8 mouse cellular contexts compared by ENCODE assay signal in genomic region chr3:103278561-103279181, GRCm38 (mm10). TPM values are rescaled to one million over a fixed set of nuclear protein-coding genes. Genes with fewer than 3 reads are reported as not detected.
A peak's percentile ranks its signal among the peaks of the same experiment; 100 is the strongest.
DNase-seq lines count a peak whose midpoint lies in the region; ATAC-seq and TF ChIP-seq lines count a peak whose summit lies in the region.

No protein-coding gene starts in this region.

- TF ChIP-seq CTCF in lung, embryonic 14.5 days (IDR thresholded peaks at IDR 0.05; ENCODE audit: low read depth) = no peak

- 4% methylated on average over 11 of the region's 11 CpGs for WGBS in lung, embryonic 14.5 days
- 4% methylated on average over 11 of the region's 11 CpGs for WGBS in embryonic facial prominence, embryonic 15.5 days
- WGBS in hindbrain, embryonic 11.5 days = 12% methylated on average over 11 of the region's 11 CpGs
- 4% methylated on average over 11 of the region's 11 CpGs for WGBS in limb, embryonic 14.5 days
- WGBS in neural tube, embryonic 12.5 days = 14% methylated on average over 11 of the region's 11 CpGs

- no peaks in the 10 kb centered on the region for H3K27me3 ChIP-seq in lung, embryonic 14.5 days (ENCODE audit: insufficient read depth, low read length)
- no peaks in the 10 kb centered on the region for H3K27me3 ChIP-seq in embryonic facial prominence, embryonic 15.5 days
- no peaks in the 10 kb centered on the region for H3K27me3 ChIP-seq in hindbrain, embryonic 11.5 days (ENCODE audit: control insufficient read depth, insufficient read depth, low read length)
- H3K27me3 ChIP-seq in limb, embryonic 14.5 days (ENCODE audit: control insufficient read depth, insufficient read depth, low read length) = no peaks in the 10 kb centered on the region
- H3K27me3 ChIP-seq in neural tube, embryonic 12.5 days (replicated peaks) = no peaks in the 10 kb centered on the region

- DNase-seq in lung, embryonic 14.5 days = peak; percentile 54
- no peak for DNase-seq in lung, postnatal 4 days
- peak; percentile 38 for DNase-seq in hindbrain, embryonic 11.5 days (ENCODE audit: low spot score)
- peak; percentile 30 for DNase-seq in limb, embryonic 14.5 days (ENCODE audit: low spot score)

- H3K9me3 ChIP-seq in lung, embryonic 14.5 days (ENCODE audit: low read depth, low read length) = no peaks in the 10 kb centered on the region
- no peaks in the 10 kb centered on the region for H3K9me3 ChIP-seq in embryonic facial prominence, embryonic 15.5 days (replicated peaks)
- H3K9me3 ChIP-seq in hindbrain, embryonic 11.5 days (ENCODE audit: control insufficient read depth, low read length) = no peaks in the 10 kb centered on the region
- H3K9me3 ChIP-seq in limb, embryonic 14.5 days (ENCODE audit: control insufficient read depth, low read length) = no peaks in the 10 kb centered on the region
- no peaks in the 10 kb centered on the region for H3K9me3 ChIP-seq in neural tube, embryonic 12.5 days

- peak overlapping the region; percentile 98 for H3K4me3 ChIP-seq in lung, embryonic 14.5 days (ENCODE audit: low read depth, low read length)
- peak overlapping the region; percentile 99 for H3K4me3 ChIP-seq in embryonic facial prominence, embryonic 15.5 days (replicated peaks)
- H3K4me3 ChIP-seq in hindbrain, embryonic 11.5 days (ENCODE audit: low read depth, low read length) = peak overlapping the region; percentile 98
- peak overlapping the region; percentile 100 for H3K4me3 ChIP-seq in limb, embryonic 14.5 days (replicated peaks; ENCODE audit: low read length)
- peak overlapping the region; percentile 99 for H3K4me3 ChIP-seq in neural tube, embryonic 12.5 days

- no peak for TF ChIP-seq POLR2A in limb, embryonic 14.5 days (IDR thresholded peaks at IDR 0.05; ENCODE audit: borderline replicate concordance, extremely low read depth, insufficient read depth, insufficient read length)

- no peak for ATAC-seq in lung, embryonic 14.5 days (ENCODE audit: insufficient read depth)
- peak; percentile 78 for ATAC-seq in activated CD4-positive, CD25-positive, alpha-beta regulatory T cell, adult 4 months
- no peak for ATAC-seq in embryonic facial prominence, embryonic 15.5 days (ENCODE audit: insufficient number of reproducible peaks, low FRiP score, low TSS enrichment, low read depth)
- ATAC-seq in hindbrain, embryonic 11.5 days (ENCODE audit: low FRiP score) = 0 out of 2 replicates have a peak, but pooled peaks have one; percentile 1
- no peak for ATAC-seq in limb, embryonic 14.5 days (ENCODE audit: low FRiP score, low read depth)
- ATAC-seq in neural tube, embryonic 12.5 days (ENCODE audit: low FRiP score, low read depth) = no peak
- no peak; the same call in 1 of the 2 replicates for ATAC-seq in granulocyte monocyte progenitor cell, adult 5-6 weeks (replicated peaks; ENCODE audit: poor library complexity, severe bottlenecking)

- peak overlapping the region; percentile 98 for H3K9ac ChIP-seq in lung, embryonic 14.5 days
- peak overlapping the region; percentile 46 for H3K9ac ChIP-seq in embryonic facial prominence, embryonic 15.5 days
- H3K9ac ChIP-seq in hindbrain, embryonic 11.5 days (ENCODE audit: low read depth, low read length) = peak overlapping the region; percentile 99
- peak overlapping the region; percentile 97 for H3K9ac ChIP-seq in limb, embryonic 14.5 days (ENCODE audit: low read depth, low read length, severe bottlenecking)
- peak overlapping the region; percentile 99 for H3K9ac ChIP-seq in neural tube, embryonic 12.5 days

- peak overlapping the region; percentile 93 for H3K4me2 ChIP-seq in lung, embryonic 14.5 days
- H3K4me2 ChIP-seq in embryonic facial prominence, embryonic 15.5 days (replicated peaks) = peak overlapping the region; percentile 76
- peak overlapping the region; percentile 78 for H3K4me2 ChIP-seq in hindbrain, embryonic 11.5 days (replicated peaks; ENCODE audit: low read depth, low read length)
- peak overlapping the region; percentile 84 for H3K4me2 ChIP-seq in limb, embryonic 14.5 days (replicated peaks; ENCODE audit: low read depth, low read length, severe bottlenecking)
- H3K4me2 ChIP-seq in neural tube, embryonic 12.5 days (replicated peaks) = peak overlapping the region; percentile 92

- H3K27ac ChIP-seq in lung, embryonic 14.5 days (ENCODE audit: low read depth) = peak overlapping the region; percentile 93
- peak overlapping the region; percentile 95 for H3K27ac ChIP-seq in embryonic facial prominence, embryonic 15.5 days (replicated peaks)
- peak overlapping the region; percentile 94; the same call in 1 of the 2 replicates for H3K27ac ChIP-seq in hindbrain, embryonic 11.5 days (ENCODE audit: low read depth, low read length)
- peak overlapping the region; percentile 96 for H3K27ac ChIP-seq in limb, embryonic 14.5 days (replicated peaks; ENCODE audit: low read depth, low read length)
- no peak overlapping the region for H3K27ac ChIP-seq in neural tube, embryonic 12.5 days

- peaks cover 8% of the 10 kb centered on the region; the same call in 1 of the 2 replicates for H3K4me1 ChIP-seq in lung, embryonic 14.5 days (ENCODE audit: insufficient read depth)
- H3K4me1 ChIP-seq in embryonic facial prominence, embryonic 15.5 days = peaks cover 13% of the 10 kb centered on the region
- peaks cover 2% of the 10 kb centered on the region; the same call in 1 of the 2 replicates for H3K4me1 ChIP-seq in hindbrain, embryonic 11.5 days (replicated peaks; ENCODE audit: control insufficient read depth, insufficient read depth, low read length)
- peaks cover 9% of the 10 kb centered on the region for H3K4me1 ChIP-seq in limb, embryonic 14.5 days (ENCODE audit: control insufficient read depth, insufficient read depth, low read length)
- peaks cover 15% of the 10 kb centered on the region for H3K4me1 ChIP-seq in neural tube, embryonic 12.5 days

- H3K36me3 ChIP-seq in lung, embryonic 14.5 days (ENCODE audit: insufficient read depth) = peaks cover 9% of the 10 kb centered on the region
- 0 out of 2 replicates have a peak, but pooled peaks cover 3% of the 10 kb centered on the region for H3K36me3 ChIP-seq in embryonic facial prominence, embryonic 15.5 days
- H3K36me3 ChIP-seq in hindbrain, embryonic 11.5 days (ENCODE audit: control insufficient read depth, insufficient read depth, low read length) = no peaks in the 10 kb centered on the region
- H3K36me3 ChIP-seq in limb, embryonic 14.5 days (ENCODE audit: control insufficient read depth, insufficient read depth, low read length) = peaks cover 7% of the 10 kb centered on the region; the same call in 1 of the 2 replicates
- H3K36me3 ChIP-seq in neural tube, embryonic 12.5 days = peaks cover 7% of the 10 kb centered on the region; the same call in 1 of the 2 replicates

RNA-seq across cellular contexts. Expression of gene Trim33, which starts 0.4 kb away (rescaled TPM):
- polyA plus RNA-seq in lung, embryonic 14.5 days (2014; fragmentation: Nextera tagmentation; extraction: Ambion mirVana) = 28.9 and 30.0 TPM in 2 replicates
- polyA plus RNA-seq in activated CD4-positive, CD25-positive, alpha-beta regulatory T cell, adult 4 months (2017; shearing (Covaris generic)) = 10 to 100 TPM; 51.4 to 52.6 TPM
- 17.7 and 21.6 TPM in 2 replicates for polyA plus RNA-seq in embryonic facial prominence, embryonic 15.5 days (2015; fragmentation: Nextera tagmentation; extraction: Ambion mirVana)
- polyA plus RNA-seq in hindbrain, embryonic 11.5 days (2014; fragmentation: Nextera tagmentation; extraction: Ambion mirVana) = 23.7 and 35.8 TPM in 2 replicates
- 20.3 and 22.7 TPM in 2 replicates for polyA plus RNA-seq in limb, embryonic 14.5 days (2012; rRNA removed)
- 21.3 and 25.4 TPM in 2 replicates for polyA plus RNA-seq in limb, embryonic 14.5 days (2014; fragmentation: Nextera tagmentation; extraction: Ambion mirVana)
- polyA plus RNA-seq in neural tube, embryonic 12.5 days (2016; fragmentation: Nextera tagmentation; extraction: Ambion mirVana) = 40.1 and 41.1 TPM in 2 replicates
- total RNA-seq in granulocyte monocyte progenitor cell, adult 5-6 weeks (2014; fragmentation: Nextera tagmentation) = 58.4 and 65.7 TPM in 2 replicates
- 58.0 and 58.9 TPM in 2 replicates for total RNA-seq in granulocyte monocyte progenitor cell, adult 5-6 weeks (2017)

Comparison
In these comparisons a context has a peak if more than half of its experiments do, and no peak if none do; other contexts are left out.
1. DNase-seq: peak in lung, embryonic 14.5 days (single experiment), hindbrain, embryonic 11.5 days (single experiment) and limb, embryonic 14.5 days (single experiment); none in lung, postnatal 4 days (0 of 2).
2. ATAC-seq: peak in activated CD4-positive, CD25-positive, alpha-beta regulatory T cell, adult 4 months (single experiment) and hindbrain, embryonic 11.5 days (single experiment); none in lung, embryonic 14.5 days (single experiment), embryonic facial prominence, embryonic 15.5 days (single experiment), limb, embryonic 14.5 days (single experiment), neural tube, embryonic 12.5 days (single experiment) and granulocyte monocyte progenitor cell, adult 5-6 weeks (single experiment).
3. H3K9ac ChIP-seq: peak in every context shown above with its lines; median percentile 99 in hindbrain, embryonic 11.5 days; 99 in neural tube, embryonic 12.5 days; 98 in lung, embryonic 14.5 days; 97 in limb, embryonic 14.5 days; 46 in embryonic facial prominence, embryonic 15.5 days.
4. Peak in every context shown above with its lines, with median percentiles within 50 percentile points of each other: H3K4me2 ChIP-seq and H3K4me3 ChIP-seq.